Mouse (Mus musculus): Measurements from ENCODE around the gene Runx3.

The Runx3 gene

GRCm38 (mm10) chr4:135150031-135150801 is 29.8 kb downstream of the Runx3 start:
- peak in 1 of 2 experiments; percentile 24 for DNase-seq (ENCODE audit: low spot score in 2 of 2)

GRCm38 (mm10) chr4:135151111-135151987 is 30.9 kb downstream of the Runx3 start:
- peak in 1 of 2 experiments; percentile 24 for DNase-seq (ENCODE audit: low spot score in 2 of 2)

- DNase-seq (ENCODE audit: low spot score in 2 of 2) = no peak
Observed at GRCm38 (mm10) chr4:135151988-135152594, 31.6 kb downstream of the Runx3 start.

GRCm38 (mm10) chr4:135152834-135153259 is 32.4 kb downstream of the Runx3 start:
- DNase-seq (ENCODE audit: low spot score in 2 of 2) = no peak

- peak in 1 of 2 experiments; percentile 27 for DNase-seq (ENCODE audit: low spot score in 2 of 2)
Observed at GRCm38 (mm10) chr4:135153260-135154088, 33.0 kb downstream of the Runx3 start.

- peak; percentile 17 to 19 for DNase-seq (ENCODE audit: low spot score in 2 of 2)
Observed at GRCm38 (mm10) chr4:135154089-135154949, 33.9 kb downstream of the Runx3 start.

GRCm38 (mm10) chr4:135155106-135155800 is 34.8 kb downstream of the Runx3 start:
- no peak for DNase-seq (ENCODE audit: low spot score in 2 of 2)

- no peak for DNase-seq (ENCODE audit: low spot score in 2 of 2)
Observed at GRCm38 (mm10) chr4:135155805-135156469, 35.5 kb downstream of the Runx3 start.

- no peak for DNase-seq (ENCODE audit: low spot score in 2 of 2)
Observed at GRCm38 (mm10) chr4:135156531-135156930, 36.1 kb downstream of the Runx3 start.

- DNase-seq (ENCODE audit: low spot score in 2 of 2) = no peak
Observed at GRCm38 (mm10) chr4:135157329-135157728, 36.9 kb downstream of the Runx3 start.

GRCm38 (mm10) chr4:135158724-135159409 is 38.4 kb downstream of the Runx3 start:
- no peak for DNase-seq (ENCODE audit: low spot score in 2 of 2)

GRCm38 (mm10) chr4:135159663-135160062 is 39.2 kb downstream of the Runx3 start:
- DNase-seq (ENCODE audit: low spot score in 2 of 2) = no peak

- DNase-seq (ENCODE audit: low spot score in 2 of 2) = no peak
Observed at GRCm38 (mm10) chr4:135160168-135160567, 39.7 kb downstream of the Runx3 start.

GRCm38 (mm10) chr4:135161441-135161840 is 41.0 kb downstream of the Runx3 start:
- no peak for DNase-seq (ENCODE audit: low spot score in 2 of 2)

- DNase-seq (ENCODE audit: low spot score in 2 of 2) = no peak
Observed at GRCm38 (mm10) chr4:135165761-135166160, 45.3 kb downstream of the Runx3 start.

GRCm38 (mm10) chr4:135166413-135167225 is 46.2 kb downstream of the Runx3 start:
- DNase-seq (ENCODE audit: low spot score in 2 of 2) = no peak

- no peak for DNase-seq (ENCODE audit: low spot score in 2 of 2)
Observed at GRCm38 (mm10) chr4:135167816-135168527, 47.5 kb downstream of the Runx3 start.

Measured in frontal cortex, postnatal 36 days (tissue).